Mouse (Mus musculus) erythroblast, embryonic 14.5 days (primary cell): ENCODE measurements at regions not wholly inside any gene's neighbourhood (a gene's known extent, or its start where the extent isn't known, plus 50 kb on each side); places are given as distances from the start of the nearest gene placed in this dataset.

ENCODE experiments used
- GATA1 ChIP-seq: IDR thresholded peaks from 2 replicates; pipeline ENCODE4 v1.6.1; 2012; ENCODE audit warnings: low read length, inconsistent platforms, mixed read lengths
- TAL1 ChIP-seq: IDR thresholded peaks from 3 replicates; pipeline ENCODE4 v1.6.1; 2012; ENCODE audit warnings: low read length, inconsistent platforms, mixed read lengths

DNA sequence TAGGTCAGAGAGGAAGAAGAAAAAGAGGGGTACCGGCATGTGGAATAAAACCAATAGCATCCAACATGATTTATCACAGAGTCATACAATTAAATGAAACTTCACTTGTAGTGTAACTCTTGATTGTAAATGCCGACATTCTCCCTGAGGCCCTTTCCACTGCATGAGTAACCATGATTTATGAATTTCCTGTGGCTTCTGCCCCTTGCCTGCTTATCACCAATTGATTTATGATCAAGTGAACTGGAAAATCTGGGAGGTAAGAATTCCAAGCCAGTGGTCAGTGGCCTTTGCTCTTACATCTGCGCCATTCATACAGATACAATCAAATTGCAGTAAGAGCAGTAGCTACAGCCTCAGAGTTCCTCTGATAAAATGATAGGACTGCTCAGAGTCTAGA, 89.8 kb upstream of the Slc4a7 start:
- TF ChIP-seq GATA1 (no peak), TAL1 (no peak)
